Mouse (Mus musculus) skeletal muscle tissue, postnatal 0 days (tissue): ENCODE measurements around the gene Nell1. TPM values are rescaled to one million over a fixed set of nuclear protein-coding genes. Genes with fewer than 3 reads are reported as not detected.

Experiments used
- polyA plus RNA-seq: library from polyadenylated mRNA; unstranded; fragments of >200 nt; fragmentation: Nextera tagmentation; extraction: Ambion mirVana; gene quantifications from 2 replicates; pipeline ENCODE4 v1.2.1, GENCODE M21; 2015

The Nell1 gene
- 0.77 and 1.5 TPM in 2 replicates for polyA plus RNA-seq

DNA sequence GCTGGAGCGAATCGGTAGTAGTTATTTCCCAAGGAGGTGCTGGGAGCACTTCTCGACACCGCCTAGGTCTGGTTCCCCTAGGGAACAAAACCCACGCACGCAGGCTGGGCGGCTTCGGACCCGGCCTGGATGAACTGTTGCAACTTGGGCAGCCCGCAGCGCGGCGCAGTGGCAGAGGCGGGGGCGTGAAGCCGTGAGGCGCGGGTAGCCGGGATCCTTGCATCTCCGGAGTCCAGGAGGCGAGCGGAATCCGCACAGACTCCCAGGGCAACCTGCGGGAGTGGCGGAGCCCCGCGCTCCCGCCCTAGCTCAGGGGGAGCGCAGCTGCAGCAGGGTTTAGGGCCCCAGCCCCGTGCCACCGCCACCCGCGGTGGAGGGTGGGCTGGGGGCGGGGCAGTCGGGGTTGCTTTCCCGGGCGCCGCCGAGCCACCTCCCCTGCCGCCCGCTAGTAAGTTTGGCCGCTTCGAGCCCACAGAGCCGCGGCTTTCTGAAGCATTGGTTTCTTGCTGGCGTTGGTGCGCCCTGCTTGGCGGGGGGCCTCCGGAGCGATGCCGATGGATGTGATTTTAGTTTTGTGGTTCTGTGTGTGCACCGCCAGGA, at the start of gene Nell1:
Nell1 (plus strand) TSS at position 24 of the 600 bp plus-strand sequence.

DNA sequence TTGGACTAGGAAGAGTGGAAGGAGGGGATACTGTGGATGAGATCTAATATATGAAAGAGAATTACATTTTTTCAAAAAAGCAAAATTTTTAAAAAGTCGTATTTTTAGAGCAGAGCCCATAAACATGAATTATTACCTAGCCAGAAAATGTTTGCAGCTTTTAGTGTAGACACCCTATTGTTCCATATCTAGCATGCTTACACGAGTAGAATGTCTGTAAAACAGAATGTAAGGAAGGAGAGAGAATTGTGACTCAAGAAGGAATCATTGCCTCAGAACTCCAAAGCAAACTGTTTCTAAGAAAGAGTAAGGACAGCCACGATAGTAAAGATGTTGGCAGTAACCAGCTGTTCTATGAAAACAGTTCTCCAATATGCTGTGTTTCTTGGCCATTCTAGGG, 624.2 kb downstream of the Nell1 start, which contains the start of gene 4933405O20Rik:
4933405O20Rik (plus strand) TSS at position 301 of the 400 bp plus-strand sequence.

Other genes with a start within 250 kb of the Nell1 start
- 3.8 and 6.4 TPM in 2 replicates for gene Htatip2, start 215.7 kb upstream of the Nell1 start, polyA plus RNA-seq
- gene Prmt3, start 196.5 kb upstream of the Nell1 start, polyA plus RNA-seq = 18.0 TPM in 2 replicates
- not detected in 2 replicates for gene Slc6a5, start 64.7 kb upstream of the Nell1 start, polyA plus RNA-seq